Mouse (Mus musculus): ENCODE measurements around the gene Phc2. TPM values are rescaled to one million over a fixed set of nuclear protein-coding genes. Genes with fewer than 3 reads are reported as not detected.

The Phc2 gene
- total RNA-seq, 4 experiments from 2014 or later, result 26.8 to 38.7 (median 30.2) TPM

DNA sequence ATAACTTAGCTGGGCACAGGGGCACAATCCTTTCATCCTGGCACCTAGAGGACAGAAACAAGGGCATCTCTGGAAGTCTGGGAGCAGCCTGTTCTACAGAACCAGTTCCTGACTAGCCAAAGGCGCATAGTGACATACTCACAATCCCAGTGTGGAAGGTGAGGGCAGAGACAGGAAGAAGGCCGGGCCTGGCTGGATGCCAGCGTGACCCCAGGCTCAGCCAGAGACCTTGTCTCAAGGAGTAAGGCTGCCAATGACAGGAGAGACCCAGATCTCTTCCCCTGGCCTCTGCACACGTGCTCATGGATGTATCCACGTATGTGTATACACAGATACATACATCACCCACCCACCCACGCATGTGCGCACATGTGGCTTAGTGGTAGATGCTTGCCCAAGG, 127.5 kb downstream of the Phc2 start:
- no peak for DNase-seq (ENCODE audit: low spot score)

- DNase-seq (ENCODE audit: low spot score), result no peak
Observed at GRCm38 (mm10) chr4:128782645-128783044, 128.1 kb downstream of the Phc2 start.

GRCm38 (mm10) chr4:128784950-128785631, 130.6 kb downstream of the Phc2 start:
- DNase-seq (ENCODE audit: low spot score), result no peak

- DNase-seq (ENCODE audit: low spot score), result no peak
Observed at GRCm38 (mm10) chr4:128785921-128786654, 131.6 kb downstream of the Phc2 start.

- DNase-seq (ENCODE audit: low spot score), result no peak
Observed at GRCm38 (mm10) chr4:128787023-128787939, 132.8 kb downstream of the Phc2 start.

GRCm38 (mm10) chr4:128788108-128788507, 133.6 kb downstream of the Phc2 start:
- DNase-seq (ENCODE audit: low spot score), result no peak

DNA sequence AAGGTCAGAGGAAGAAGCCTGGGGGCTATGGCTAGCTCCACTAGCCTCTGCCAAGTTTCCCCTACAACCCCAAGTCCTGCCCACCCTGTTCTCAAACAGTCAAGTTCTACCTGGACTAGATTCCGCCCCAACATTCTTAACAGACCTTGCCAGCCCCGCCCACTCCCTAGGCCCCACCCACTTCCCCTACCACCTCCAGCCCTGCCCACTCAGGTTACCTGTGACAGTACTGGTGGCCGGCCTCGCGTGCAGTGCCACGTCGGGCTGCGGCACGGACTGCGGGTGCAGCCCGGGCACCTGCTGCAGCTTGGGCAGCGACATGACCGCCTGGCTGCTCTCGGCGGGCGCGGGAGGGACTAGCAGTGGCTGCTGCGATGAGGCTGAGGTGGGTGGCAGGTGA, 135.1 kb downstream of the Phc2 start:
- DNase-seq (ENCODE audit: low spot score), result no peak

GRCm38 (mm10) chr4:128793710-128794109, 139.2 kb downstream of the Phc2 start:
- DNase-seq (ENCODE audit: low spot score), result no peak

GRCm38 (mm10) chr4:128794198-128794597, 139.7 kb downstream of the Phc2 start:
- DNase-seq (ENCODE audit: low spot score), result no peak

DNA sequence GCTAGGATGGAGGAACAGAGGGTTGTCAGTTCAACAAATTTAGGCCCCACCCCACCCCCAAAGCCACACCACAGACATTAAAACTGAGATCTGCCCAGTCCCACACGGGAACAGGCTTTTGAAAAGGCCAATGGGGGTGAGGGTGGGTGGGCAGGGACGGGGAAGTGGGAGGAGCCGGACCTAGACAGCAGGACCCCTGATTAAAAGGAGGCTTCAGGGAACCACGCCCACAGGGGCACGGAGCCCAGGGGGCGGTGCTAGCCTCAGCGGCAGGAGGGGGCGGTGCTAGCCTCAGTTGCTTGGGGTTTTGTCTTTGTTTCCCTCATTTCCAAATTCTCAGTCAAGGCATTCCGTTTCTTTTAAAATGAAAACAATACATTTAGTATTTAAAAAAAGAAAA, 141.1 kb downstream of the Phc2 start:
- no peak for DNase-seq (ENCODE audit: low spot score)

- no peak for DNase-seq (ENCODE audit: low spot score)
Observed at GRCm38 (mm10) chr4:128796788-128797187, 142.3 kb downstream of the Phc2 start.

- no peak for DNase-seq (ENCODE audit: low spot score)
Observed at GRCm38 (mm10) chr4:128801675-128802465, 147.4 kb downstream of the Phc2 start.

Other genes starting within 250 kb of the Phc2 start
- 1 to 10 TPM; 5.2 to 9.1 (median 7.8) TPM for gene Zscan20, start 44.6 kb upstream of the Phc2 start, total RNA-seq (2022)
- gene Tlr12, start 36.1 kb upstream of the Phc2 start, total RNA-seq (2022), result under 1 TPM in 2 of 4 experiments, not detected in 2; 0.28 to 0.29 TPM
- gene A3galt2, start 100.7 kb downstream of the Phc2 start, total RNA-seq (2022), result under 1 TPM in 2 of 4 experiments, not detected in 2; 0.09 to 0.11 TPM
- 10 to 100 TPM; 10.1 to 13.3 (median 12.3) TPM for gene Zfp362, start 151.3 kb downstream of the Phc2 start, total RNA-seq (2022)
- 1 to 10 TPM in 3 of 4 experiments, under 1 TPM in 1; 0.97 to 1.1 (median 1.0) TPM for gene Trim62, start 228.9 kb downstream of the Phc2 start, total RNA-seq (2022)

Data from heart, adult 8-10 months (tissue).